Mouse (Mus musculus): ENCODE results near the gene Bpifa1. TPM values are rescaled to one million over a fixed set of nuclear protein-coding genes. Genes with fewer than 3 reads are reported as not detected.

The Bpifa1 gene
- polyA plus RNA-seq (2015; fragmentation: Illumina TruSeq; extraction: RNeasy Lipid Tissue Mini Kit (QIAGEN cat#74804); ENCODE audit: insufficient read depth, low read depth, low replicate concordance): 0.79 TPM

GRCm38 (mm10) chr2:154142580-154142979 is at the start of gene Bpifa1:
TSS of gene Bpifa1 (plus strand) at chr2:154142880.

GRCm38 (mm10) chr2:154130120-154130519 is 12.6 kb upstream of the Bpifa1 start, which contains the start of gene Bpifa3:
TSS of gene Bpifa3 (plus strand) at chr2:154130336.

GRCm38 (mm10) chr2:154162307-154162706 is 19.6 kb downstream of the Bpifa1 start, which contains the start of gene Bpifa5:
TSS of gene Bpifa5 (plus strand) at chr2:154162607.

GRCm38 (mm10) chr2:154190546-154191258 is 48.0 kb downstream of the Bpifa1 start, which contains the start of gene Bpifb1:
TSS of gene Bpifb1 (plus strand) at chr2:154190818.

Other genes with a start within 250 kb of the Bpifa1 start
- gene Bpifb6, start 242.5 kb upstream of the Bpifa1 start, polyA plus RNA-seq (2015; fragmentation: Illumina TruSeq; extraction: RNeasy Lipid Tissue Mini Kit (QIAGEN cat#74804); ENCODE audit: insufficient read depth, low read depth, low replicate concordance): not detected
- not detected for gene Bpifb3, start 224.7 kb upstream of the Bpifa1 start, polyA plus RNA-seq (2015; fragmentation: Illumina TruSeq; extraction: RNeasy Lipid Tissue Mini Kit (QIAGEN cat#74804); ENCODE audit: insufficient read depth, low read depth, low replicate concordance)
- not detected for gene Bpifb4, start 204.7 kb upstream of the Bpifa1 start, polyA plus RNA-seq (2015; fragmentation: Illumina TruSeq; extraction: RNeasy Lipid Tissue Mini Kit (QIAGEN cat#74804); ENCODE audit: insufficient read depth, low read depth, low replicate concordance)
- not detected for gene Bpifa6, start 167.9 kb upstream of the Bpifa1 start, polyA plus RNA-seq (2015; fragmentation: Illumina TruSeq; extraction: RNeasy Lipid Tissue Mini Kit (QIAGEN cat#74804); ENCODE audit: insufficient read depth, low read depth, low replicate concordance)
- gene Bpifa2, start 134.6 kb upstream of the Bpifa1 start, polyA plus RNA-seq (2015; fragmentation: Illumina TruSeq; extraction: RNeasy Lipid Tissue Mini Kit (QIAGEN cat#74804); ENCODE audit: insufficient read depth, low read depth, low replicate concordance): not detected
- not detected for gene Bpifa3, start 12.5 kb upstream of the Bpifa1 start, polyA plus RNA-seq (2015; fragmentation: Illumina TruSeq; extraction: RNeasy Lipid Tissue Mini Kit (QIAGEN cat#74804); ENCODE audit: insufficient read depth, low read depth, low replicate concordance)
- gene Bpifa5, start 19.7 kb downstream of the Bpifa1 start, polyA plus RNA-seq (2015; fragmentation: Illumina TruSeq; extraction: RNeasy Lipid Tissue Mini Kit (QIAGEN cat#74804); ENCODE audit: insufficient read depth, low read depth, low replicate concordance): not detected
- not detected for gene Bpifb1, start 47.9 kb downstream of the Bpifa1 start, polyA plus RNA-seq (2015; fragmentation: Illumina TruSeq; extraction: RNeasy Lipid Tissue Mini Kit (QIAGEN cat#74804); ENCODE audit: insufficient read depth, low read depth, low replicate concordance)
- not detected for gene Bpifb5, start 80.9 kb downstream of the Bpifa1 start, polyA plus RNA-seq (2015; fragmentation: Illumina TruSeq; extraction: RNeasy Lipid Tissue Mini Kit (QIAGEN cat#74804); ENCODE audit: insufficient read depth, low read depth, low replicate concordance)
- gene Bpifb9a, start 115.0 kb downstream of the Bpifa1 start, polyA plus RNA-seq (2015; fragmentation: Illumina TruSeq; extraction: RNeasy Lipid Tissue Mini Kit (QIAGEN cat#74804); ENCODE audit: insufficient read depth, low read depth, low replicate concordance): not detected
- not detected for gene Bpifb9b, start 164.3 kb downstream of the Bpifa1 start, polyA plus RNA-seq (2015; fragmentation: Illumina TruSeq; extraction: RNeasy Lipid Tissue Mini Kit (QIAGEN cat#74804); ENCODE audit: insufficient read depth, low read depth, low replicate concordance)
- gene Cdk5rap1, start 230.1 kb downstream of the Bpifa1 start, polyA plus RNA-seq (2015; fragmentation: Illumina TruSeq; extraction: RNeasy Lipid Tissue Mini Kit (QIAGEN cat#74804); ENCODE audit: insufficient read depth, low read depth, low replicate concordance): 3.8 TPM

Data from pancreas, adult 10 weeks (tissue).